Mouse (Mus musculus): ENCODE measurements around the gene Large1. TPM values are rescaled to one million over a fixed set of nuclear protein-coding genes. Genes with fewer than 3 reads are reported as not detected.
A peak's percentile ranks its signal among the peaks of the same experiment; 100 is the strongest.
"Not testable (repeated sequence)": the region's sequence is repeated elsewhere in the genome, so short reads cannot be mapped to it uniquely, and the experiment has no call there.

Gene Large1
- polyA plus RNA-seq, 1 experiment, result 76.8 TPM

DNA sequence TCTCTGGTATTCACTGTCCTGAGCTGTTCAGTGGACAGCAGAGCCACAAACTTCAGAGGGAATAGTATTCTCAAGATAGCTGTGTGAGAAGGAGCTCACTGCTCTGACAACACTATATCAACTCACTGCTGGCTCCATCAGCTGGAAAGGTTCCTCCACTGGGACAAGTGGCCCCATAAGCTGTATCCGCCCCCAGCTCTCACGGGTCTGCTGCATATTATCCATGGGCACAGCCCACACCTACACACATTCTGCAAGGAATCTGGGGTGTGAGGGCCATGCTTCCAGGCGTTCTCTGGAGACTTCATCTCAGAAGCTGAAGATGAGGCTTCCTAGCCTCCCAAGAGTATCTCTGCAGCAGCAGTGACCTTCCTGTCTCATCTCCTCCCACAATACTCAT, 50.4 kb downstream of the Large1 start:
- peak; percentile 31 to 53 for DNase-seq (ENCODE audit: extremely low spot score in 1 of 2, low spot score in 1 of 2)

DNA sequence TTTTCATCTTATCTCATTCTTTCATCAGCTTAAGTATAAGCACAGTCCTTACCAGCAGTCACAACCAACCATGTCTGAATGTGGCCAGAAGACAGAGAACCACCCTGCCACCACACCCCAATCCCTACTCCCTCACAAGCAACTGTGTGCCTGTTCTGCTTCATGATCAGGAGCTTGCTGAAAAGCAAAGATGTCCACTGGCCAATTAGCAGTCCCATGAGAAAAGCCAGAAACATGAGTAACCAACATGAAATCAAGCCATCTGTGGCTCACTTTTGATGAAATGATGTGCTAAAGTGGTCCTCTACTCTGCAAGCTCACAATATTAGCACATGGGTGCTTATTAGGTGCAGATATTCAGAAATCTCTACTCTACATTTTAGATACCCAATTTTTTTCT, 57.8 kb downstream of the Large1 start:
- no peak for DNase-seq (ENCODE audit: extremely low spot score in 1 of 2, low spot score in 1 of 2)

DNA sequence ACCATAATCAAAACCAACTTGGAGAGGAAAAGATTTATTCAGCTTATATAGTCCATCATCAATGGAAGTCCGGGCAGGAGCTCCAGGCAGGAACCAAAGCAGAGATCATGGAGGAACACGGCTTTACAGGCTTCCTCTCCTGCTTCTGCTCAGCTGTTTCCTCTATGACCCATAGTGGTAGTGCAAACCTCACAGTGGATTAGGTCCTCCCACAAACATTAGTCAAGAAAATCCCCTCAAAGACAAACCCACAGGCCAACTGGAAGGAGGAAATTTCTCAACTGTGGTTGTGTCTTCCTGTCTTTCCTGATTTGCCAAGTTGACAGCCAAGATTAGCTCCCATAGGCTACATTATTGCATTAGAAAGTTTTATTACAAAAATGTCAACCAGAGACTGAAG, 59.7 kb downstream of the Large1 start:
- no peak for DNase-seq (ENCODE audit: extremely low spot score in 1 of 2, low spot score in 1 of 2)

DNA sequence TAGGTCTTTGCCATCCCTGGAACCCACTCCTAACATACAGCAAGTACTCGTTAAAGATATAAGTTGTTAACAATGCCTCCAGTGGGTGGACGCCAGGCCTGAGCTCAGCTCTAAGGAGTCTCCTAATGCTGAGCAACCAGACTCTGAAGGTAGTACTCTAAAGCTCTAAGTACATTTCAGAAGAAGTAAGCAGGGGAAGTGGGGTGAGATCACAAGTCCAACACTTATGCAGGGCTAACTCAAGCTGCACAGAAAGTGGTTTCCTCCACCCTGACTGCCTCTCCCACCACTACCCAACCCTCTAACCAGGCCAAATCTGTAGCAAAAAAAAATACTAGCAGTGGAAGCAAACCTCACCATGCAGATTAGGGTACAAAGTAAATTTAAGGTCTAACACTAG, 61.7 kb downstream of the Large1 start:
- DNase-seq (ENCODE audit: extremely low spot score in 1 of 2, low spot score in 1 of 2), result no peak

DNA sequence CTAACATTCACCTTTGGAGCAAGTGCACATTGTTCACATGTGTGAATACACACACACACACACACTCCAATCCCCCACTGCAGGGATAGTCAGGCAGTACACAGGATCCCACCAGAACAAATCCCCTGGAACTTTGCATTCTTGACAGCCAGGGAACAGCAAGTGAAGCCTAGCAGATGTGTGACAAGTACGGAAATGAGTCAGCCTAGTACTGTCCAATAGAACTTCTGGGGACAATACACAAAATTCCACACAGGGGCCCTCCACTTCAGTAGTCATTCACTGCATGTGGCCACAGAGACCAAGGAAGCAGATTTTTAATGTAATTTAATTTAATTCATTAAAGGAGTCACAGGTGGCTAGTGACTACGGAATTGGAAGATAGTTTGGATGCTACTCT, 62.7 kb downstream of the Large1 start:
- DNase-seq (ENCODE audit: extremely low spot score in 1 of 2, low spot score in 1 of 2), result no peak

DNA sequence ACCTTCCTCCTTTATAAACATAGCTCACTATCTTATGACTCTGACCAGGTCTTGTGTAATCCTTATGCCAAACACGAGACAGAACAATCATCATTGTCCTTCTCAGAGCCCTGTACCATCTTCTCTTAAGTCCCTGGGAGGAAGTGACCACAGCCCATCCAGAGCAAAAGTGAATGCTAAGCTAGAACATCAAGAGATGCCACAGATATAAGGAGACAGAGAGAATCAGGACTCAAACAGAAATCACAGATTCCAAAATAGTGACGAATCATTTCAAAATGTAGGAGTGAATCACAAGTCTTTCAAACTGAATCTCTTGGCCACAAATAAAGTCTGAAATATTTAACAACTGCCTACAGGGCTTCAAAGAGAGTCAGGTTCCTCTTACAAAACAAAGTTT, 63.5 kb downstream of the Large1 start:
- no peak for DNase-seq (ENCODE audit: extremely low spot score in 1 of 2, low spot score in 1 of 2)

DNA sequence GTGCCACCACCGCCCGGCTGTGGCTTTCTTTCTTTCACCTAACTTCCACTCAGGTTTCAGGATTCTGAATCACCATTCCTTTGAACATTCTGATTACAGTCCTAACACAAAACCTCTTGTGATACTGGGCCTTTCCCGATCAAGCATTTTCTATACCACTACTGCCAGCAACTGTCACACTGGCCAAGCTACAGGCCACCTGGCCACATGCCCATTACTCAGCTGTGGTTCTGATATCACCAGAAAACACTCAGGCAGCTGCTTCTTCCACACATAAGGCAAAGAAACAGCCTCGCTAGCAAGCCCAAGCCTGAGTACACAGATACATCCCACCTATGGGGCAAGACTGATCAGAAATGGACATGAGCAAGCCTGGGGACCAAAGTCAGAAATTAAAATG, 71.3 kb downstream of the Large1 start:
- no peak for DNase-seq (ENCODE audit: extremely low spot score in 1 of 2, low spot score in 1 of 2)

DNA sequence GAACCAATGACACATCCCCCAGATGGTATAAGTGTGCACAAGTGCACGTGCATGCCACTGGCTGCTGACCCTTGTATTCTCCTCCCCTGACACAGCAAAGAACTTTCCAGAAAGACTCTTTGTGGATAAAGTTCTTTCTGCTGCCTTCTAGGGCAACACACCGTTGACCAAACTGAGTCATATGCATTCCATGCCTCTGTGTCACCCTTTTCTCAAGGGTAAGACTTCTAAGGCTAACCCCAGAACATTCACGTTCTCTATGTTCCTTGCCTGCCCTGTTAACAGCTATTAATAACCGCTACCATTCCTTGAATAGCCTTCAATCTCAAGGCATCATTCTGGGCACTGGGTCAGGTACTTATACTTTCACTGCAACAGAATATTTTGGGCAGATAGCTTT, 77.3 kb downstream of the Large1 start:
- no peak for DNase-seq (ENCODE audit: extremely low spot score in 1 of 2, low spot score in 1 of 2)

DNA sequence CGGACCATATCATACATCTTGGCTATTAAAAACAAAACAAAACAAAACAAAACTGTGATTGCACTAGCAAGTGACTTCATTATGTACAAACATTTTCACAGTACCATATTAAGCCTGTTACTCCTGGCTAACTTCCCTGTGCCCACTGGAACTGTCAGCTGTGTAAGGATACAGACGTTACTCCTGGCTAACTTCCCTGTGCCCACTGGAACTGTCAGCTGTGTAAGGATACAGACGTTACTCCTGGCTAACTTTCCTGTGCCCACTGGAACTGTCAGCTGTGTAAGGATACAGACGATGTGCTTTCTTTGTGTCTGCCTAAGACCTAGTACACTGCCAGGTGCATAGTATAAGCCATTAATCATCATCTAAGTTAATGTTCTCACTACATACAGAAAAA, 77.9 kb downstream of the Large1 start:
- DNase-seq (ENCODE audit: extremely low spot score in 1 of 2, low spot score in 1 of 2), result not testable (repeated sequence)

DNA sequence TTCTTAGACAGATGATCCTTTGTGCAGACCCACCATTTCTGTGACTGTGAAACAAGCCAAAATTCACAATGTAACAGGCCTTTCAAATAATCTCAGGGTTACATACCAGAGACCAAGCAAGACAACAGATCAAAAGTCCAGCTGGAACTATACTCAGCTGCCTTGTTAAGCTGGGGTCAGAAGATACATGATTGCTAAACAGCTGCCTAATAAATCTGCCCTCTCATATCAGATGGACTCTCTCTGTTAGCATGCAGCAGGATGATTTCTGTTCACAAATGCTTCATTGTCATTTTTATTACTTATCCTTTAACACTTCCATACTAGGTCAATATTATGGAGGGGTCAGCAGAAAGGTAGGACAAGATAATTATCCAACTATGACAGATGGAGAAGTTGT, 80.2 kb downstream of the Large1 start:
- no peak for DNase-seq (ENCODE audit: extremely low spot score in 1 of 2, low spot score in 1 of 2)

DNA sequence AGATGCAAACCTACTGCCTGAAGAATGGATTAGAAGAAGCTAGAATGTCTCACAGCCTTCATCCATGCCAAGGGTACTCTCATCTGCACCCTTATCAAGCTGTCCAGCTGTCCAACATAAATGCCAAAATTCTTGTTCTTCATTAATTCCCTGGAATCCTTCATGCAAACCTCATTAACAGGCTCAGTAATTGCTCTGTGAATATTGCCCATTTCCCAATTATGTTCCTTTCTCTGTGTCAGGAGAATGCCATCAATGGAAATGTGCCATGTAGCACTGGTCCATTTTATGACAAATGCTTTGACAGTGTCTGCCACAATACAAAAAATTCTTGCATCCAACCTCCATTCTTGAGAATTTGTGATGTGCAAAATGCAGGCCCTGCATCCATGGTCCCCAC, 82.3 kb downstream of the Large1 start:
- no peak for DNase-seq (ENCODE audit: extremely low spot score in 1 of 2, low spot score in 1 of 2)

DNA sequence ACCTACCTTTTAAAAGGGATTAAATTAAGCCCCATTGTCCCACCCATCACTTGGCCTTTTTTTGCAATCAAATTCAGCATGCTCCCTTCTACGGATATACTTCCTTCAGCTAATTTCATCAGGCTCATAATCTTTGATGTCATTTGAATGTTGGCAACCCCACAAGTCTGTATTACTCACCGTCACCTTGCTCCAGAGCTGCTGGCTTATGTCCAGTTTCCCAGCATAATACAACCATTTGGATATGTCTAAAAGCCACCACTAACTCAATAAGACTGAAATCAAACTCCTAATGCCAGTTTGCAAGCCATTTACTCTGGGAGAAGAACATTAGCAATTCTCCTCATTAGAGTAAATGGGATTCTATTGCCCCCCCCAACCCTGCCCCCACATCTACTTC, 95.4 kb downstream of the Large1 start:
- peak in 1 of 2 experiments; percentile 62 for DNase-seq (ENCODE audit: extremely low spot score in 1 of 2, low spot score in 1 of 2)

DNA sequence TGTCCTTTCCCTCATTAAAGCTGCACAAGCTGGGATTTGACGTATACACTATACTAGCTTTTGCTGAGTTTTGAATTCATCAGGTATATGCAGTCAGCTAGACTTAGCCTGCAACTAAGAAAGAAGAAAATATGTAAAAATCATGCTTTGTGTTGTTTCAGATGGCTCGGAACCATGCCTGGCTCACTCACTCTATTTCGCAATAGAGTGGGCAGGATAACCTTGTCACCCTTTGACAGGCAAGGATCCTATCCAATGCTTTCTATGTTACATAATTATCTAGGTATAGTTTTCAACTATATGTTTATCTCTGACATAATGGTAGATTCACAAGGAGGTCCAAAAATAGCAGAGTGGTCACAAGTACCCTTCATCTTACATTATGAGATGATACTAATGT, 109.2 kb downstream of the Large1 start:
- DNase-seq (ENCODE audit: extremely low spot score in 1 of 2, low spot score in 1 of 2), result no peak

DNA sequence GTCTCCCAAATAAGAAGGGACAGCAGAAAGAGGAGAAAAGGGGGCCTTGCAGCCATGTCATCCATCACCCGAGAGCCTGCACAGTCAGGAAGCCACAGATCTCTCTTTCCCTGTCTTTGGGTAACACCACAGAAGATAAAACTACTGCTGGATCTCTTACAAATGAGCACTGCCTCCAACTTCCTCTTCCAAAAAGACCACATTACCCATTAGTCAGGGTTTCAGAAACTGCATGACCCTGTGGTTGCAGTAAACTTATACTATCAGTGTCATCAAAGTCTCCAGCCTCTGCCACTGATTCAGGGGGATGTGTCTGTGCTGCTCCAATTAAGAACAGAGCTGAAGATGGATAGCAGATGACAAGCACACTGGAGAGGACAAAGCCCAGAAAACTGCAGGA, 111.3 kb downstream of the Large1 start:
- DNase-seq (ENCODE audit: extremely low spot score in 1 of 2, low spot score in 1 of 2), result no peak

DNA sequence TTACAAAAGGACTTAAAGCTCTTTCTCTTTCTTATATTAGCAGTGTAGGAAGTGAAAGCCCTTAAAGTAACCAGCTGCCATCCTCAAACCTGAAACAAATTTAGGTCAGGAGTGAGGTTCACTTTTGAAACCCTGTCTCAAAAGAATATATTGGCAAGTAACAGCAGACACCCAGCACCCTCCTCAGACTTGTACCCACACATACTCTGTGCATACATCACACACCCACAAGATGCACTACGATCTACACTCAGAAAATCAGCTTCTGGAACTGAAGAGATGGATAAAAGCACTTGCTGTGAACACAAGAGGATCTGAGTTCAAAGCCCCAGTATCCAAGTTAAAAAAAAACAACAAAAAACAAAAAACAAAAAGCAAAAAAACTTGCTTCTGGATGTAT, 119.1 kb downstream of the Large1 start:
- DNase-seq (ENCODE audit: extremely low spot score in 1 of 2, low spot score in 1 of 2), result peak in 1 of 2 experiments; percentile 23

DNA sequence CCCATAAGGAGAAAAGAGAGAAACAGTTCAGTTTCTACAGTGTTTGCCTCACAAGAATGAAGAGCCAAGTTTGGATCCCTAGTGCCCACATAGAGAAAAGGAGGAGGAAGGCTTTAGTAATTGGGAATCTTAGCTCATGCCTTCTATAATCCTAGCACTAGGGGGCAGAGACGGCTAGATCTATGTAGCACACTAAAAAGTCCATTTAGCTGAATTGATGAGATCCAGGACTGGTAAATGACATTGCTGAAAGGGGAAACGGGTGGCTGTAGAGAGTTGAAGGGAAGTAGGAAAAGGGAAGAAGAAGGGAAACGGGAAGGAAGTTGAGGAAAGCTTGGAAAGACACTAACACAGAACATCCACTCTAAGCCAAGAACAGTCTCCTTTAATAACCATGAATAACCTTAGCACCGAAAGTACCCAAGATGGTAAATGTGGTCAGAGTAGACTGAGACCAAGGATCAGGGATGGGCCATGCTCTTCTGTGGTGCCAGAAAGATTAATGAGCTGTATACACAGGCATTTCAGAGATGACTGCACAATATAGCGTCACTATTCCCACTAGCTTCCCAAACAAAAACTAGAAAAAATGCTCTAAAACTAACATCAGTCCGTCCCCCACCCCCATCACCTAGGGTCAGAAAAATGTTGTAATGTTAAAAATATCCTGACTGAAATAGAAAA, 119.8 kb downstream of the Large1 start:
- DNase-seq (ENCODE audit: extremely low spot score in 1 of 2, low spot score in 1 of 2), result peak; percentile 63 to 89

DNA sequence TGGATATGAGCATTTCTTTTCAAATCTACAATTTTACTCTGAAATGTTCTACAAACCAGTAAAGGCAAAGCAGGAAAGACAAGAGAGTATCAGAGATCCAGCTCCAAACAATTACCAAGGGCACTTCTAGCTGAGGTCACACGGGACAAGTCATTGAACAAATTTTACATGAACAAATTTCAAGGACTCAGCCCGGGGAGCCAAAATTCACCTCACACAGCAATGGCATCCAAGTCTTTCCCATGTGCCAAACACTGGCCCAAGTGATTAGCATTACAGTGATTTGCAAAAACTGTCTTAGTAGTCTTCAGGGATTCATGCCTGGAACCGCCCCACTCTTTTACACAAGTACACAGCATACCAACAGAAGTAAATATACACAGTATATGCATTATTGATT, 126.5 kb downstream of the Large1 start:
- no peak for DNase-seq (ENCODE audit: extremely low spot score in 1 of 2, low spot score in 1 of 2)

DNA sequence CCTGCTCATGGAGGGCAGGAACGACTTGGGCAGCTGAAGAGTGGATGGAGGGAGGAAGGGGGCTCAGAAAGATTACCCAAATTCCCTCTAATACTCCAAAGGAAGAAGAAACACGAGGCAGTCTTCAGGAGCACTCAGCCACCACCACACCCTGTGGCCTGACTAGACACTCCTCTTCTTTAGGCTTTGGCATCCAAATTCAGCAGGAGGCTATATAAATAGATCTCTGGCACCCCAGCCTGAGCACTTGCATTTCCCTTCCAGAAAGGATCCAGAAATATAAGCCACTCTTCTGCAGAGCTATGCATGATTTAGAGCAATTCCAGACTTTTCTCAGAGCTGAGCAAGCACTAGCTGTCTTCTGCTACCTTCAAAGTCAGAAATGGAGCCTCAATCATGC, 127.7 kb downstream of the Large1 start:
- peak; percentile 50 to 71 for DNase-seq (ENCODE audit: extremely low spot score in 1 of 2, low spot score in 1 of 2)

DNA sequence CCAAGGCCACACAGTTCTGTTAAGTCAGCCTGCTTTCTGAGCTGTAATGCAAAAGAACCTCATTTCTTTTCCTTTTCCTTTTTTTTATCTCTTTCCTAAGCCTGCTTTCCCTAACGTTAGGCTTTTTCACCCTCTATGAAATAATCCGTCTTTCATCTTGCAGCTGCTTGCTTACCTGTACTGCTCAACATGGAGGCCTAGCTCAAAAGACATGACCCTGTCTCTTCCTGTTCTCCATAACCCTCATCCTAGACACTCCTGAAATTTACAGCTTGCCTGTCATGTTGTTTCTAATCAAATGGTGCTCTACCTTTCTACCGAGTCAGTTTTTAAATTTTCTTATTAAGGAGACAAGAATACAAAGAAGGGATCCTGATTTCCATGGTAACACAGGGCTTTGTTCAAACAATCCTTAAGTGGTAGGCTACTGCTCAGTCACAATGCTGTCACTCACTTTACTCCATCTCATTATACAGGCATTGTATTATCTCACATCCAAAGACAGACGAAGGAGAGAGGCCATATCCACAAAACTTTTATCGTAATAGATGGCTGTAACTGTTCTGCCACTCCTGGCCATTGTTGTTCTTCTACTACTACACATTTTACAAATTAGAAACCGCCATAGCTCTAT, 134.0 kb downstream of the Large1 start:
- DNase-seq (ENCODE audit: extremely low spot score in 1 of 2, low spot score in 1 of 2), result no peak

DNA sequence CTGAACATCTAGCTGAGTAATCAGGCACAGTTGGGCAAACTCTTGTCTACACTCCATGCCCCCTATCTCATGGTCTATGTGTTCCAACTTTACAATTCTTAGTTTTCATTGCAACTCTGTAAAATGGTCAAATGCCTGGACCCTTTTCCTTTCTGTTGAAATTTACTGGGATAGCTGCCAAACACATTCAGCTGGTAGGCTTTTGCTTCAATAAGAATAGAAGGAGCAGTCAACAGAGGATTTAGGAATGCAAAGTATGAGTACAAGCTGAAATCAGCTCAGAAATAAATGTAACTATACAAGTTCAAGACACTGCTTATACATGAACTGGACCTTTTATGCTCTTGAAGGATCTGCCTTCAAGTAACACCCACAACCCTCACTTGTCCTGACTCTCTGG, 146.5 kb downstream of the Large1 start:
- peak in 1 of 2 experiments; percentile 15 for DNase-seq (ENCODE audit: extremely low spot score in 1 of 2, low spot score in 1 of 2)

DNA sequence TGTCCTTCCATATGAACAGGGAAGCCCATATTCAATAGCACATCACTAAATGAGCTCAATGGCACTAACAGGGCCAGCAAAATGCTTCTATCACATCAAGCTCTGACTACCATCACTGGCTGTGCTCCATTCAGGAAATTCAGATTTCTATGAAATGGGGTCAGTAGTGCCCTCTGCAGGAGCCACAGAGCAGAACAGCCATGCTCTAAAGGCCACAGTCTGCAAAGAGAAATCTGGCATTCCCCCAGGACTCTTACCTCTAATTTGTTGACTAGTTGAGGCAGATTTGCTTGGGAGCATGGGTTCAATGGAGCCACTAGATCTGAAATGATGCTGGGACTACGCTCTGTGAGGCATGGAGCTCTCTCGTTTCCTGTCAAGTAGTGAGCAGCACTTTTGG, 151.5 kb downstream of the Large1 start:
- peak in 1 of 2 experiments; percentile 16 for DNase-seq (ENCODE audit: extremely low spot score in 1 of 2, low spot score in 1 of 2)

DNA sequence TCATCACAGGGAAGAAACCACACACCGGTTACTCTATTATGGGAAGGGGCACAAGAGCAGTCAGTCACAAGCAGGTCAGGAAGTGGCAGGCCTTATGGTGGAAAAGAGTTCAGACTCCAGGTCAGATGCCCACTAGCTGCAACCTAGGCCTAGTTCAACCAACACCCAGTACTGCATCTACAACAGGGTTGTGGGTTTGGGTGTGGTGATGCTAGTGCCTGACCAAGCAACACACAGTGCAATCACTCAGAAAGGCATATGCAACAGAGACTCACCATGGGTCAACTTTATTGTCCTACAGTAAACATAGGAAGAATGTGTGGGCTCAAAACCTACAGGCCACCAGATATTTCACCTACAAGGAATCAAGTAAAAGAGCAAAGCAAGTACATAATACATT, 155.6 kb downstream of the Large1 start:
- no peak for DNase-seq (ENCODE audit: extremely low spot score in 1 of 2, low spot score in 1 of 2)

DNA sequence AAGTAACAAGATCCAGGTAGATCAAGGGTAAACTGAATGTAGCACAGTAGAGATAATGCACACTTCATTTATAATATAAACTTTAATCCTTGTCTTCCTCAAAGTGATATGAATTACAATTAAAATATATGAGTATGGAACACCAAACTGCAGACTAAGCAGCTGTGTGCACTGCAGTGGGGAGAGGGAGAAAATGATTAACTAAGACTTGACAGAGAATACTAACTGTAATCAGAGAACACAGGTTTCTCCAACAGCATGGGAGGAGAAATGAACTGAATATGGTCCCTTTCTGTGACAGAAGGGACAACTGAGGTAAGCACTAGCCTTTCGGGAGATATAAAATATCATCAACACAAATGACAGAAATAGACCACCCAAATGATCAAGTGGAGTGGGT, 164.7 kb downstream of the Large1 start:
- no peak for DNase-seq (ENCODE audit: extremely low spot score in 1 of 2, low spot score in 1 of 2)

All from frontal cortex, adult 2 months (tissue).